Mouse (Mus musculus): ENCODE results near the gene Pdcd4. TPM values are rescaled to one million over a fixed set of nuclear protein-coding genes. Genes with fewer than 3 reads are reported as not detected.
A peak's percentile ranks its signal among the peaks of the same experiment; 100 is the strongest.

The Pdcd4 gene
- 80.5 and 87.2 TPM in 2 replicates for polyA plus RNA-seq (2014; fragmentation: Nextera tagmentation; extraction: Ambion mirVana)

- ATAC-seq (ENCODE audit: low read depth) (peak; percentile 70), DNase-seq (ENCODE audit: low spot score) (peak; percentile 81)
- peak within 1 kb of the TSS; percentile 27 for H3K4me2 ChIP-seq (ENCODE audit: low read depth, low read length)
- 19% methylated on average over 3 of the region's 3 CpGs for WGBS
- H3K9ac ChIP-seq (ENCODE audit: low read depth, low read length): peak within 1 kb of the TSS; percentile 41
- no peak within 1 kb of the TSS for H3K4me3 ChIP-seq (ENCODE audit: low read depth, low read length)
- peaks cover 41% of the 10 kb centered on the region for H3K4me1 ChIP-seq (ENCODE audit: control insufficient read depth, insufficient read depth, low read length)
- H3K27ac ChIP-seq (replicated peaks; ENCODE audit: low read depth, low read length): peak within 1 kb of the TSS; percentile 88
- H3K36me3 ChIP-seq (ENCODE audit: control insufficient read depth, insufficient read depth, low read length): no peaks in the 10 kb centered on the region
- H3K27me3 ChIP-seq (replicated peaks; ENCODE audit: control insufficient read depth, insufficient read depth, low read length): no peaks in the 10 kb centered on the region
- H3K9me3 ChIP-seq (ENCODE audit: control insufficient read depth, low read length): no peaks in the 10 kb centered on the region
Observed at GRCm38 (mm10) chr19:53892061-53892460, at the start of gene Pdcd4. Pdcd4 (plus strand) TSS chr19:53892231.

GRCm38 (mm10) chr19:53843972-53844371 lies 48.1 kb upstream of the Pdcd4 start:
- Histone ChIP-seq H3K27ac (replicated peaks; ENCODE audit: low read depth, low read length) (no peak overlapping the region), H3K9me3 (ENCODE audit: control insufficient read depth, low read length) (no peaks in the 10 kb centered on the region), H3K27me3 (replicated peaks; ENCODE audit: control insufficient read depth, insufficient read depth, low read length) (no peaks in the 10 kb centered on the region), H3K4me3 (ENCODE audit: low read depth, low read length) (no peak overlapping the region), H3K4me2 (ENCODE audit: low read depth, low read length) (no peak overlapping the region), H3K9ac (ENCODE audit: low read depth, low read length) (no peak overlapping the region), H3K36me3 (ENCODE audit: control insufficient read depth, insufficient read depth, low read length) (no peaks in the 10 kb centered on the region), H3K4me1 (ENCODE audit: control insufficient read depth, insufficient read depth, low read length) (peaks cover 11% of the 10 kb centered on the region; the same call in 1 of the 2 replicates)
- no peak for ATAC-seq (ENCODE audit: low read depth)
- WGBS: 92% methylated on average over 8 of the region's 8 CpGs
- DNase-seq (ENCODE audit: low spot score): no peak

GRCm38 (mm10) chr19:53848272-53848995 lies 43.6 kb upstream of the Pdcd4 start:
- Histone ChIP-seq H3K36me3 (ENCODE audit: control insufficient read depth, insufficient read depth, low read length) (no peaks in the 10 kb centered on the region), H3K4me3 (ENCODE audit: low read depth, low read length) (no peak overlapping the region), H3K9me3 (ENCODE audit: control insufficient read depth, low read length) (no peaks in the 10 kb centered on the region), H3K4me1 (ENCODE audit: control insufficient read depth, insufficient read depth, low read length) (peaks cover 36% of the 10 kb centered on the region), H3K4me2 (ENCODE audit: low read depth, low read length) (no peak overlapping the region), H3K27ac (replicated peaks; ENCODE audit: low read depth, low read length) (no peak overlapping the region), H3K9ac (ENCODE audit: low read depth, low read length) (no peak overlapping the region), H3K27me3 (replicated peaks; ENCODE audit: control insufficient read depth, insufficient read depth, low read length) (no peaks in the 10 kb centered on the region)
- ATAC-seq (ENCODE audit: low read depth): no peak
- DNase-seq (ENCODE audit: low spot score): no peak
- 82% methylated on average over 10 of the region's 10 CpGs for WGBS

- Histone ChIP-seq H3K27me3 (replicated peaks; ENCODE audit: control insufficient read depth, insufficient read depth, low read length) (no peaks in the 10 kb centered on the region), H3K9me3 (ENCODE audit: control insufficient read depth, low read length) (no peaks in the 10 kb centered on the region), H3K4me2 (ENCODE audit: low read depth, low read length) (peak overlapping the region; percentile 19; the same call in 1 of the 2 replicates), H3K4me3 (ENCODE audit: low read depth, low read length) (no peak overlapping the region), H3K9ac (ENCODE audit: low read depth, low read length) (peak overlapping the region; percentile 21; the same call in 1 of the 2 replicates), H3K4me1 (ENCODE audit: control insufficient read depth, insufficient read depth, low read length) (peaks cover 37% of the 10 kb centered on the region), H3K27ac (replicated peaks; ENCODE audit: low read depth, low read length) (peak overlapping the region; percentile 82), H3K36me3 (ENCODE audit: control insufficient read depth, insufficient read depth, low read length) (no peaks in the 10 kb centered on the region)
- DNase-seq (ENCODE audit: low spot score) (peak; percentile 86), ATAC-seq (ENCODE audit: low read depth) (peak; percentile 10; the same call in 1 of the 2 replicates)
- 27% methylated on average over 18 of the region's 18 CpGs for WGBS
Observed at GRCm38 (mm10) chr19:53850166-53850922, 41.7 kb upstream of the Pdcd4 start.

GRCm38 (mm10) chr19:53851352-53851751 lies 40.7 kb upstream of the Pdcd4 start:
- ATAC-seq (ENCODE audit: low read depth) (no peak), DNase-seq (ENCODE audit: low spot score) (no peak)
- H3K27me3 ChIP-seq (replicated peaks; ENCODE audit: control insufficient read depth, insufficient read depth, low read length): no peaks in the 10 kb centered on the region
- no peaks in the 10 kb centered on the region for H3K9me3 ChIP-seq (ENCODE audit: control insufficient read depth, low read length)
- WGBS: 61% methylated on average over 13 of the region's 13 CpGs
- no peak overlapping the region for H3K4me3 ChIP-seq (ENCODE audit: low read depth, low read length)
- peaks cover 37% of the 10 kb centered on the region for H3K4me1 ChIP-seq (ENCODE audit: control insufficient read depth, insufficient read depth, low read length)
- H3K4me2 ChIP-seq (ENCODE audit: low read depth, low read length): no peak overlapping the region
- no peak overlapping the region for H3K9ac ChIP-seq (ENCODE audit: low read depth, low read length)
- peak overlapping the region; percentile 82 for H3K27ac ChIP-seq (replicated peaks; ENCODE audit: low read depth, low read length)
- H3K36me3 ChIP-seq (ENCODE audit: control insufficient read depth, insufficient read depth, low read length): no peaks in the 10 kb centered on the region

- Histone ChIP-seq H3K4me3 (ENCODE audit: low read depth, low read length) (no peak overlapping the region), H3K27ac (replicated peaks; ENCODE audit: low read depth, low read length) (peak overlapping the region; percentile 82), H3K4me1 (ENCODE audit: control insufficient read depth, insufficient read depth, low read length) (peaks cover 37% of the 10 kb centered on the region), H3K4me2 (ENCODE audit: low read depth, low read length) (peak overlapping the region; percentile 36; the same call in 1 of the 2 replicates), H3K9me3 (ENCODE audit: control insufficient read depth, low read length) (no peaks in the 10 kb centered on the region), H3K9ac (ENCODE audit: low read depth, low read length) (no peak overlapping the region), H3K27me3 (replicated peaks; ENCODE audit: control insufficient read depth, insufficient read depth, low read length) (no peaks in the 10 kb centered on the region), H3K36me3 (ENCODE audit: control insufficient read depth, insufficient read depth, low read length) (no peaks in the 10 kb centered on the region)
- ATAC-seq (ENCODE audit: low read depth) (peak; percentile 31; the same call in 1 of the 2 replicates), DNase-seq (ENCODE audit: low spot score) (no peak)
- WGBS: 77% methylated on average over 14 of the region's 14 CpGs
Observed at GRCm38 (mm10) chr19:53851826-53852698, 40.0 kb upstream of the Pdcd4 start.

GRCm38 (mm10) chr19:53852699-53853451 lies 39.2 kb upstream of the Pdcd4 start:
- peak overlapping the region; percentile 82 for H3K27ac ChIP-seq (replicated peaks; ENCODE audit: low read depth, low read length)
- no peaks in the 10 kb centered on the region for H3K9me3 ChIP-seq (ENCODE audit: control insufficient read depth, low read length)
- 32% methylated on average over 15 of the region's 15 CpGs for WGBS
- DNase-seq (ENCODE audit: low spot score) (peak; percentile 94), ATAC-seq (ENCODE audit: low read depth) (peak; percentile 88)
- H3K36me3 ChIP-seq (ENCODE audit: control insufficient read depth, insufficient read depth, low read length): no peaks in the 10 kb centered on the region
- H3K9ac ChIP-seq (ENCODE audit: low read depth, low read length): no peak overlapping the region
- peaks cover 40% of the 10 kb centered on the region for H3K4me1 ChIP-seq (ENCODE audit: control insufficient read depth, insufficient read depth, low read length)
- no peak overlapping the region for H3K4me3 ChIP-seq (ENCODE audit: low read depth, low read length)
- H3K4me2 ChIP-seq (ENCODE audit: low read depth, low read length): peak overlapping the region; percentile 36
- H3K27me3 ChIP-seq (replicated peaks; ENCODE audit: control insufficient read depth, insufficient read depth, low read length): no peaks in the 10 kb centered on the region

Measured in embryonic facial prominence, embryonic 14.5 days (tissue).